Mouse (Mus musculus): Measurements from ENCODE around the gene Gba. TPM values are rescaled to one million over a fixed set of nuclear protein-coding genes. Genes with fewer than 3 reads are reported as not detected.

The Gba gene
- total RNA-seq, 1 experiment = 69.3 TPM

DNA sequence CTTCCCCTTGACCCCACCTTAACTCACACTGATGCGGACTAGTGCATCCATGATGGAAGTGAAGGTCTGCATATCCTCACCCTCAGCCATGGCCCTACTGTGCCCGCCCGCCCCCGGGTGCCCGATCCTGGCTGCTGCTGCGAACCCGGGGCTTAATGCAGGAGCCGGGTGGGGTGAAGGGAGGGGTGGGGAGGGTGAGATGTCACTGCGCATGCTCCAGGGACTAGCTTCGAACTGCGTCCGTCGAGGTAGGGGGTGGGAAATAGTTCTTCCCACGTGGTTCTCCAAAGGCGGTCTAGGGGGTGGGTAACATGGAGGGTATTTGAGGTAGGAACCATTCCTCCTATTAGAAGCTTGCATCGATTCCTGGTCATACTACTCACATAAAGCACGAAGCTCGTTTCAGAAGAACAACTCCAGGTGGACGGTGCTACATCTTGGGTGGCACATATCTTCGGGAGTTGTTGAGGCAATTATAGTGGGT, 43.0 kb downstream of the Gba start, which contains the start of gene Krtcap2:
Gene Krtcap2, plus strand, starts transcription at position 279 of the 484 bp plus-strand sequence.
- H3K4me3 ChIP-seq (ENCODE audit: insufficient read depth in 1 of 2, low read depth in 1 of 2, low read length in 2 of 2, poor library complexity in 1 of 2, severe bottlenecking in 1 of 2) = peak within 1 kb of the TSS; percentile 74 to 100
- 0 out of 2 replicates have a peak within 1 kb of the TSS, but pooled peaks have one; percentile 4 for H3K27ac ChIP-seq (ENCODE audit: insufficient read depth, low read depth, low read length, poor library complexity, severe bottlenecking)
- in situ Hi-C loops (cut with MboI; ENCODE audit: low sequenced_read_pairs in 2 of 2, unreplicated experiment in 2 of 2) = no loop called here
- H3K9me3 ChIP-seq (ENCODE audit: control insufficient read depth, insufficient read depth, low read depth, low read length) = no peaks in the 10 kb centered on the region
- no peak for DNase-seq (ENCODE audit: low read depth, low spot score)
- no peak for TF ChIP-seq ZC3H11A (IDR thresholded peaks at IDR 0.05; ENCODE audit: borderline replicate concordance, low read depth, low read length)
- no peak for TF ChIP-seq MAFK (IDR thresholded peaks at IDR 0.05; ENCODE audit: insufficient read depth, low read depth, low read length)
- TF ChIP-seq CHD2 (IDR thresholded peaks at IDR 0.05; ENCODE audit: low read depth, low read length) = no peak
- TF ChIP-seq HCFC1 (IDR thresholded peaks at IDR 0.05; ENCODE audit: borderline replicate concordance, insufficient read depth, low read length) = no peak
- no peak for TF ChIP-seq ZNF384 (IDR thresholded peaks at IDR 0.05; ENCODE audit: low read depth, low read length)
- H3K4me1 ChIP-seq (ENCODE audit: control insufficient read depth in 2 of 2, insufficient read depth in 2 of 2, low read length in 2 of 2, poor library complexity in 1 of 2) = peaks cover 5 to 20% of the 10 kb centered on the region in 2 experiments; a peak in 3 of 4 replicates
- peak within 1 kb of the TSS; percentile 81 for H3K9ac ChIP-seq (ENCODE audit: insufficient read depth, low read depth, low read length, poor library complexity, severe bottlenecking)
- peaks cover 15% of the 10 kb centered on the region; the same call in 1 of the 2 replicates for H3K36me3 ChIP-seq (ENCODE audit: control insufficient read depth, insufficient read depth, low read length, poor library complexity, severe bottlenecking)

DNA sequence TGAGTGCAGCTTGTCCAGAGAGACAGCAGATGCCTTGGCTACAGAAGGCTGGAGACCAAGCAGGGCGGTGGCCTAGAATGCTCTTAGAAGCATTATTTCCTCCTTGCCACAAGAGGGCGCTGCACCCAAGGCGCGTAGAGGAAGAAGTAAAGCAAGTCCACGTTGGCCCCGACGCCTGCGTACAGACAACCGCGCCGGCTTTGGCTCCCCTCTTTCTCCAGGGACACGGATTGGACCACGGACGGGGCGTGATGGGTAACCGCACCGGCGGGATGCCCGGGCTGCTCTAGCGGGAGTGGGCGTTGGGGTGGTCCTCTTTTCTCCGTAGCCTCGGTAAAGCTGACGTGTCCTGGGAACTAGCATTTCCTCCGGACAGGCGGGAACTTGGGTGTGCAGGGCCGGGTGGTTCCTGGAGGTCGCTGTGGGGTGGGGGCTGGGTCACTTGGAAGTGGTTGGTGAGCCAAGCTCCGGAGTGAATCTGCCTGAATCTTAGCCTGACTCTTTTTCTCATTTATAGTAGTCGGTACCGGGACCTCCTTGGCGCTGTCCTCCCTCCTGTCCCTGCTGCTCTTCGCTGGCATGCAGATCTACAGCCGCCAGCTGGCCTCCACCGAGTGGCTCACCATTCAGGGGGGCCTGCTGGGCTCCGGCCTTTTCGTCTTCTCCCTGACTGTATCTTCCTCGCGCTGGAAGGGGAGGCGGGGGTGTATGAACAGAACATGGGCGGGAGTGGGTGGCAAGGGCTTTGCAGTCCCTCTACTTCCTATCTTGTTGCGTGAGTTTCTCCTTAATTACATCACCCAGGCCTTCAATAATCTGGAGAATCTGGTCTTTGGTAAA, 43.8 kb downstream of the Gba start, which contains the start of gene Trim46:
Gene Trim46, minus strand, starts transcription at position 49 of the 840 bp plus-strand sequence.
- Histone ChIP-seq H3K9me3 (ENCODE audit: control insufficient read depth, insufficient read depth, low read depth, low read length) (no peaks in the 10 kb centered on the region), H3K27ac (ENCODE audit: insufficient read depth, low read depth, low read length, poor library complexity, severe bottlenecking) (0 out of 2 replicates have a peak within 1 kb of the TSS, but pooled peaks have one; percentile 4), H3K4me1 (ENCODE audit: control insufficient read depth in 2 of 2, insufficient read depth in 2 of 2, low read length in 2 of 2, poor library complexity in 1 of 2) (peaks cover 5 to 26% of the 10 kb centered on the region in 2 experiments; a peak in 3 of 4 replicates), H3K9ac (ENCODE audit: insufficient read depth, low read depth, low read length, poor library complexity, severe bottlenecking) (peak within 1 kb of the TSS; percentile 81), H3K36me3 (ENCODE audit: control insufficient read depth, insufficient read depth, low read length, poor library complexity, severe bottlenecking) (peaks cover 15% of the 10 kb centered on the region; the same call in 1 of the 2 replicates), H3K4me3 (ENCODE audit: insufficient read depth in 1 of 2, low read depth in 1 of 2, low read length in 2 of 2, poor library complexity in 1 of 2, severe bottlenecking in 1 of 2) (peak within 1 kb of the TSS; percentile 74 to 100)
- peak; percentile 88 for DNase-seq (ENCODE audit: low read depth, low spot score)
- no peak for TF ChIP-seq ZNF384 (IDR thresholded peaks at IDR 0.05; ENCODE audit: low read depth, low read length)
- TF ChIP-seq HCFC1 (IDR thresholded peaks at IDR 0.05; ENCODE audit: borderline replicate concordance, insufficient read depth, low read length) = peak; percentile 13; the same call in 1 of the 2 replicates
- 0 out of 2 replicates have a peak, but pooled peaks have one; percentile 21 for TF ChIP-seq ZC3H11A (IDR thresholded peaks at IDR 0.05; ENCODE audit: borderline replicate concordance, low read depth, low read length)
- in situ Hi-C loops (cut with MboI; ENCODE audit: low sequenced_read_pairs in 2 of 2, unreplicated experiment in 2 of 2) = no loop called here

DNA sequence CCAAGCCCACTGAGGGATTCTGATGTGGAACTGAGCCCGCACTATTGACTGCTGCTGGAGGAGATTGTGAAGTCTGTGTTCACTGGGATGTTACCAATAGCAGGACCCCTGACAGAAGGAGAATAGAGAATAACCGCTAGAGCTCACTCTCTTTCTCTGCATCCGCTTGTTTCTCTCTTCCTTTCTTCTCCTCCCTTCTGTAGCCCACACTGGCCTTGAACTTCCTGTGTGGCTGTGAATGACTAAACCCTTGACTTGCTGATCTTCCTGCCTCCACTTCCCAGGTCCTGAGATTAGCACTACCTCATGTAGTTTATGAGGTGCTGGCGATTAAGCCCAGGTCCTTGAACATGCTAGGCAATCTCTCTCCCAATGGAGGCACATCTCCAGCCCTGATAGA, 44.7 kb downstream of the Gba start:
- Histone ChIP-seq H3K9me3 (ENCODE audit: control insufficient read depth, insufficient read depth, low read depth, low read length) (no peaks in the 10 kb centered on the region), H3K27ac (ENCODE audit: insufficient read depth, low read depth, low read length, poor library complexity, severe bottlenecking) (no peak overlapping the region), H3K36me3 (ENCODE audit: control insufficient read depth, insufficient read depth, low read length, poor library complexity, severe bottlenecking) (peaks cover 10% of the 10 kb centered on the region; the same call in 1 of the 2 replicates), H3K4me1 (ENCODE audit: control insufficient read depth in 2 of 2, insufficient read depth in 2 of 2, low read length in 2 of 2, poor library complexity in 1 of 2) (peaks cover 5 to 35% of the 10 kb centered on the region in 2 experiments; a peak in 3 of 4 replicates), H3K4me3 (ENCODE audit: insufficient read depth in 1 of 2, low read depth in 1 of 2, low read length in 2 of 2, poor library complexity in 1 of 2, severe bottlenecking in 1 of 2) (peak overlapping the region in 1 of 2 experiments; percentile 74; a peak in 1 of 4 replicates), H3K9ac (ENCODE audit: insufficient read depth, low read depth, low read length, poor library complexity, severe bottlenecking) (peak overlapping the region; percentile 41; the same call in 1 of the 2 replicates)
- TF ChIP-seq MAFK (IDR thresholded peaks at IDR 0.05; ENCODE audit: insufficient read depth, low read depth, low read length) = no peak
- in situ Hi-C loops (cut with MboI; ENCODE audit: low sequenced_read_pairs in 2 of 2, unreplicated experiment in 2 of 2) = no loop called here
- DNase-seq (ENCODE audit: low read depth, low spot score) = no peak

DNA sequence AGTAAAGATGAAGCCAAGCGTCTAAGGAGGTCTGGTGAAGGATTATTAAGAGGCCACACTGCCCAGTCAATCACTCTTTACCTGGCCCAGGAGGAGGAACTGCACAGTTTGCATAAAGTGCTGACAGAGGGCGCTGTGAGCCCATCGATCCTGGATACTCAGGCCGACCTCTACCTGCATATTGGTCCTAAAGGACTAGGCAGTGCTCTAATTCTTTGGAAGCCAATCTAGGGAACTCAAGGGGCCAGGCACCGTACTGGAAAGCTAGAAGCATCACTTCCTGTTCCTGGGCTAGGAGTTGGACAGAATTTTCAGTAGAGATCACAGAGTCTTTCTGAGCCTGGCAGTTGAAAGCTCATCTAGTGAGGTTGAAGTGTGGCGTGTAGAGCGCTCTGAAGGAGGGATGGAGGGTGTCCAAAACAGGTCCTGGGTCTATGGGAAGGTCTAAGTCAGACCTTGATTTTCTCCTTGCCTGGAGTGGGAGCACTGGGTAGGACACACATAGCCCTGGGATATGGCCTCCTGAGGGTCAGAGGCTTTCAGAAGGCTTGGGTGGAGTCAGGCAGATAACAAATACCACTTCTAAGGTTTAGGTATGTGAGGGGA, 47.8 kb downstream of the Gba start:
- Histone ChIP-seq H3K4me3 (ENCODE audit: insufficient read depth in 1 of 2, low read depth in 1 of 2, low read length in 2 of 2, poor library complexity in 1 of 2, severe bottlenecking in 1 of 2) (no peak overlapping the region), H3K36me3 (ENCODE audit: control insufficient read depth, insufficient read depth, low read length, poor library complexity, severe bottlenecking) (peaks cover 10% of the 10 kb centered on the region; the same call in 1 of the 2 replicates), H3K27ac (ENCODE audit: insufficient read depth, low read depth, low read length, poor library complexity, severe bottlenecking) (peak overlapping the region; percentile 39; the same call in 1 of the 2 replicates), H3K9me3 (ENCODE audit: control insufficient read depth, insufficient read depth, low read depth, low read length) (no peaks in the 10 kb centered on the region), H3K4me1 (ENCODE audit: control insufficient read depth in 2 of 2, insufficient read depth in 2 of 2, low read length in 2 of 2, poor library complexity in 1 of 2) (peaks cover 5 to 23% of the 10 kb centered on the region in 2 experiments; a peak in 3 of 4 replicates), H3K9ac (ENCODE audit: insufficient read depth, low read depth, low read length, poor library complexity, severe bottlenecking) (no peak overlapping the region)
- TF ChIP-seq MAFK (IDR thresholded peaks at IDR 0.05; ENCODE audit: insufficient read depth, low read depth, low read length) (peak; percentile 77), CHD2 (IDR thresholded peaks at IDR 0.05; ENCODE audit: low read depth, low read length) (no peak)
- in situ Hi-C loops (cut with MboI; ENCODE audit: low sequenced_read_pairs in 2 of 2, unreplicated experiment in 2 of 2) = no loop called here
- DNase-seq (ENCODE audit: low read depth, low spot score) = no peak

Data from ES-E14 (cell line).